In the genomic region with DNA sequence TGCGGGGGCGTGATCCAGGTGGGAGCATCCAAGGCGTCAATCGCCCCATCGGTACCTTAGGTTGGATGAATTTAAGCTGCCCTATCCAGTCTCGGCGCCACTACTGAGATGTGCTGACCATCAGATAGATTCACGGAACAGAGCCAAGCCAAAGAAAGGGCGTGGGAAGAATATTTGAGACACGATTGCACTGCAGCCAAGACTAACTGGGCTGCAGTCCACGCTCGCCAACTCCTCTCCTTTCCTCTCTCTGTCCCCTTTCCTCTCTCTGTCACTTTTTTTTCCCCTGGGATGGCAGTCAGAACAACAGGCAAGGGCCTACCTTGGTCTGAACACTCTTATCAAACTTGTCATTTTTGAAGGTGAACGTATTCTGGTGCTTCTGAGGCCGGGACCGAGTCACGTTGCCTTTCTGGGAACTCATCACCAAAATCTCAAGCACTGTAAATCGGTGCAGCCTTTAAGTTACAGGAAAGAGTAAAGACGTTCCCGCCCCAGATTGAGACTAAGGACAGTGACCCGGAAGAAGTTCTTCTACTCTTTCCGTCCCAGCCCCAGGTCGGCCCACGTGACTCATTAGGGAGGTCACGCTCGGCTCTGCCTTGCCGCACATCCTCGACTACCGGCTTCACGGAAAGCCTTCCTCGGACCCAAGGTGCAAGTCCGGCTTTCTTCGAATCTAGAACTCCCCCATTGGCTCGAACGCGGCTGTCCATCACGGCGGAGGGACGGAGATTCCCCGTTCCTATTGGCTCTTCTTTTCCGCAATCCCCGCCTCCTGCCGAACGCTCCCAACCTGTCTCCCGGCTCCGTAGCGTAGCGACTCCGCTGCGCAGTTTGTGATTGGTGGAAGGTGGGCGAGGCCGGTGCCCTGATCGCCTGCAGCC, we compare ENCODE assay signal across 8 mouse cellular contexts. TPM values are rescaled to one million over a fixed set of nuclear protein-coding genes. Genes with fewer than 3 reads are reported as not detected.
DNase-seq lines count a peak whose midpoint lies in the region; ATAC-seq lines count a peak whose summit lies in the region.

A gene (minus strand): TSS at position 692 of the 887 bp plus-strand sequence.

- no peaks in the 10 kb centered on the region for H3K36me3 ChIP-seq in hindbrain, embryonic 16.5 days (ENCODE audit: control insufficient read depth, insufficient read depth, low read length)
- no peaks in the 10 kb centered on the region for H3K36me3 ChIP-seq in macrophage (ENCODE audit: inconsistent target)

- peak within 1 kb of the TSS; percentile 99 for H3K27ac ChIP-seq in hindbrain, embryonic 16.5 days (ENCODE audit: low read depth, low read length)
- peak within 1 kb of the TSS; percentile 76 for H3K27ac ChIP-seq in macrophage

- peaks cover 21% of the 10 kb centered on the region for H3K4me1 ChIP-seq in hindbrain, embryonic 16.5 days (ENCODE audit: control insufficient read depth, insufficient read depth, low read depth, low read length)

- no peaks in the 10 kb centered on the region for H3K27me3 ChIP-seq in hindbrain, embryonic 16.5 days (replicated peaks; ENCODE audit: control insufficient read depth, insufficient read depth, low read length)

- H3K79me2 ChIP-seq in macrophage (ENCODE audit: inconsistent target) = peaks cover 86% of the 10 kb centered on the region

- peak; percentile 99 for ATAC-seq in hindbrain, embryonic 16.5 days

- WGBS in hindbrain, embryonic 16.5 days = 6% methylated on average over 52 of the region's 52 CpGs
- WGBS in macrophage (ENCODE audit: missing documents) = 4% methylated on average over 52 of the region's 52 CpGs

- H3K9me3 ChIP-seq in hindbrain, embryonic 16.5 days (ENCODE audit: control insufficient read depth, low read length) = no peaks in the 10 kb centered on the region

- peak within 1 kb of the TSS; percentile 67 for H3K4me2 ChIP-seq in hindbrain, embryonic 16.5 days (ENCODE audit: low read length)

- DNase-seq in WW6 (ENCODE audit: low read depth, low spot score) = peak; percentile 95
- peak; percentile 90 to 94 for DNase-seq in cerebellum, postnatal 4 days (ENCODE audit: low spot score in 2 of 2)
- peak; percentile 98 for DNase-seq in gastrocnemius, adult 18-20 months (ENCODE audit: low spot score)
- peak; percentile 90 to 96 for DNase-seq in left cerebral cortex, adult 18-20 months (ENCODE audit: low spot score in 2 of 2)
- peak; percentile 98 for DNase-seq in right cerebral cortex, adult 18-20 months
- peak; percentile 88 for DNase-seq in urinary bladder, postnatal 10 days (ENCODE audit: low spot score)

- peak within 1 kb of the TSS; percentile 96 for H3K9ac ChIP-seq in hindbrain, embryonic 16.5 days (ENCODE audit: low read depth, low read length)

- peak within 1 kb of the TSS; percentile 97 for H3K4me3 ChIP-seq in hindbrain, embryonic 16.5 days (ENCODE audit: low read length)
- H3K4me3 ChIP-seq in macrophage (ENCODE audit: inconsistent target) = peak within 1 kb of the TSS; percentile 96

RNA-seq across cellular contexts. Expression of the gene that starts here (rescaled TPM):
- 1 to 10 TPM; 7.8 to 8.1 TPM for total RNA-seq in gastrocnemius, adult 18-20 months (2021)
- 53.2 and 59.6 TPM in 2 replicates for polyA plus RNA-seq in hindbrain, embryonic 16.5 days (2015; fragmentation: Nextera tagmentation; extraction: Ambion mirVana)
- total RNA-seq in left cerebral cortex, adult 18-20 months (2021) = 10 to 100 TPM; 22.1 to 24.9 TPM
- 10 to 100 TPM in 21 of 26 experiments, 1 to 10 TPM in 5; 1.5 to 33.9 (median 15.9) TPM for total RNA-seq in macrophage (2018; cell fraction: chromatin; rRNA removed)
- total RNA-seq in macrophage (2018; cell fraction: cytosol; rRNA removed) = 10 to 100 TPM in 25 of 26 experiments, 1 to 10 TPM in 1; 8.1 to 30.3 (median 21.1) TPM
- total RNA-seq in macrophage (2018; cell fraction: nucleus; rRNA removed) = 10 to 100 TPM in 20 of 26 experiments, 1 to 10 TPM in 6; 4.0 to 33.5 (median 15.5) TPM
- 19.9 to 23.5 TPM (median 22.4 TPM) in 3 replicates for polyA plus RNA-seq in macrophage (2018)

Comparison
In these comparisons a context has a peak if more than half of its experiments do, and no peak if none do; other contexts are left out.
1. Peak in every context shown above with its lines: DNase-seq, ATAC-seq, H3K4me3 ChIP-seq and H3K27ac ChIP-seq.